Mouse (Mus musculus): Measurements from ENCODE around the gene Xkrx. TPM values are rescaled to one million over a fixed set of nuclear protein-coding genes. Genes with fewer than 3 reads are reported as not detected.

Gene Xkrx
- total and polyA plus RNA-seq, 3 experiments = 0.38 TPM; not detected in 2

GRCm38 (mm10) chrX:134102641-134103040 is 59.2 kb downstream of the Xkrx start:
- no peak overlapping the region for H3K9ac ChIP-seq (ENCODE audit: control insufficient read depth, low read depth, low read length, poor library complexity, severe bottlenecking)
- DNase-seq (ENCODE audit: low read depth, low spot score) = peak; percentile 21
- H3K79me2 ChIP-seq (ENCODE audit: control insufficient read depth, insufficient read depth, low read length, poor library complexity) = no peaks in the 10 kb centered on the region
- H3K4me1 ChIP-seq (ENCODE audit: control insufficient read depth in 1 of 2, insufficient read depth in 2 of 2, low read length in 2 of 2) = peaks cover 0 to 4% of the 10 kb centered on the region in 2 experiments; a peak in 1 of 4 replicates
- H3K27me3 ChIP-seq (ENCODE audit: control insufficient read depth in 1 of 2, insufficient read depth in 2 of 2, low read length in 2 of 2) = peaks cover 0 to 1% of the 10 kb centered on the region in 2 experiments; a peak in 1 of 4 replicates
- H3K36me3 ChIP-seq (ENCODE audit: control insufficient read depth in 1 of 2, insufficient read depth in 2 of 2, low read length in 2 of 2) = no peaks in the 10 kb centered on the region
- H3K27ac ChIP-seq (ENCODE audit: control insufficient read depth, low read depth, low read length) = no peak overlapping the region
- H3K4me3 ChIP-seq (ENCODE audit: control insufficient read depth in 1 of 2, insufficient read depth in 1 of 2, low read depth in 2 of 2, low read length in 2 of 2) = no peak overlapping the region
- no peaks in the 10 kb centered on the region for H3K9me3 ChIP-seq (replicated peaks; ENCODE audit: insufficient read depth, low read length)
- TF ChIP-seq RCOR1 (IDR thresholded peaks at IDR 0.05; ENCODE audit: low read depth, low read length) = no peak
- no peak for TF ChIP-seq POLR2A (IDR thresholded peaks at IDR 0.05; ENCODE audit: control insufficient read depth in 1 of 2, insufficient read depth in 1 of 2, low read depth in 1 of 2, low read length in 2 of 2, poor library complexity in 1 of 2)
- no peak for TF ChIP-seq CTCF (IDR thresholded peaks at IDR 0.05 in 2 of 3, conservative IDR thresholded peaks at IDR 0.05 in 1 of 3; ENCODE audit: control insufficient read depth in 1 of 3, insufficient read depth in 1 of 3, low read depth in 2 of 3, low read length in 3 of 3, poor library complexity in 1 of 3, severe bottlenecking in 1 of 3)
- TF ChIP-seq TAL1 (IDR thresholded peaks at IDR 0.05; ENCODE audit: low read length) = no peak
- no peak for TF ChIP-seq USF1 (IDR thresholded peaks at IDR 0.05; ENCODE audit: low read depth, low read length)
- TF ChIP-seq MAZ (IDR thresholded peaks at IDR 0.05; ENCODE audit: low read depth, low read length) = no peak
- no peak for TF ChIP-seq TCF12 (IDR thresholded peaks at IDR 0.05; ENCODE audit: low read depth, low read length)
- no peak for TF ChIP-seq ZNF384 (IDR thresholded peaks at IDR 0.05; ENCODE audit: low read depth, low read length)
- no peak for TF ChIP-seq NRF1 (IDR thresholded peaks at IDR 0.05; ENCODE audit: insufficient read depth, low read depth, low read length, poor library complexity, severe bottlenecking)
- no peak for TF ChIP-seq TBP (IDR thresholded peaks at IDR 0.05; ENCODE audit: low read depth, low read length)
- TF ChIP-seq ZC3H11A (IDR thresholded peaks at IDR 0.05; ENCODE audit: low read depth, low read length) = no peak
- TF ChIP-seq MEF2A (IDR thresholded peaks at IDR 0.05; ENCODE audit: extremely low read depth, insufficient replicate concordance, low read depth, low read length, poor library complexity, severe bottlenecking) = no peak
- TF ChIP-seq NELFE (IDR thresholded peaks at IDR 0.05; ENCODE audit: low read depth, low read length) = no peak
- TF ChIP-seq SIN3A (IDR thresholded peaks at IDR 0.05; ENCODE audit: low read length) = no peak
- TF ChIP-seq KAT2A (conservative IDR thresholded peaks at IDR 0.05; ENCODE audit: low read depth, low read length) = no peak

Other genes starting within 250 kb of the Xkrx start
- gene Sytl4, start 180.3 kb downstream of the Xkrx start, total RNA-seq (2012; rRNA removed) = 0.13 and 0.19 TPM in 2 replicates
- under 1 TPM in 1 of 2 experiments, not detected in 1; 0.06 TPM for gene Sytl4, start 180.3 kb downstream of the Xkrx start, polyA plus RNA-seq (2012; ENCODE audit: insufficient read depth in 1 of 2, insufficient read length in 2 of 2, low read depth in 1 of 2, low replicate concordance in 2 of 2, missing spikeins in 1 of 2)
- gene Cstf2, start 102.9 kb downstream of the Xkrx start, total RNA-seq (2012; rRNA removed) = 180 and 183 TPM in 2 replicates
- gene Cstf2, start 102.9 kb downstream of the Xkrx start, polyA plus RNA-seq (2012; ENCODE audit: insufficient read depth in 1 of 2, insufficient read length in 2 of 2, low read depth in 1 of 2, low replicate concordance in 2 of 2, missing spikeins in 1 of 2) = 100 to 1,000 TPM; 354 to 890 TPM
- gene Arl13a, start 25.4 kb upstream of the Xkrx start, total RNA-seq (2012; rRNA removed) = not detected in 2 replicates
- under 1 TPM in 1 of 2 experiments, not detected in 1; 0.25 TPM for gene Arl13a, start 25.4 kb upstream of the Xkrx start, polyA plus RNA-seq (2012; ENCODE audit: insufficient read depth in 1 of 2, insufficient read length in 2 of 2, low read depth in 1 of 2, low replicate concordance in 2 of 2, missing spikeins in 1 of 2)
- 0.27 and 0.46 TPM in 2 replicates for gene Nox1, start 59.9 kb upstream of the Xkrx start, total RNA-seq (2012; rRNA removed)
- gene Nox1, start 59.9 kb upstream of the Xkrx start, polyA plus RNA-seq (2012; ENCODE audit: insufficient read depth in 1 of 2, insufficient read length in 2 of 2, low read depth in 1 of 2, low replicate concordance in 2 of 2, missing spikeins in 1 of 2) = under 1 TPM in 1 of 2 experiments, not detected in 1; 0.60 TPM
- 19.2 and 19.8 TPM in 2 replicates for gene Trmt2b, start 114.9 kb upstream of the Xkrx start, total RNA-seq (2012; rRNA removed)
- 10 to 100 TPM in 1 of 2 experiments, not detected in 1; 36.4 TPM for gene Trmt2b, start 114.9 kb upstream of the Xkrx start, polyA plus RNA-seq (2012; ENCODE audit: insufficient read depth in 1 of 2, insufficient read length in 2 of 2, low read depth in 1 of 2, low replicate concordance in 2 of 2, missing spikeins in 1 of 2)
- gene Tmem35a, start 133.1 kb upstream of the Xkrx start, total RNA-seq (2012; rRNA removed) = not detected in 2 replicates
- not detected for gene Tmem35a, start 133.1 kb upstream of the Xkrx start, polyA plus RNA-seq (2012; ENCODE audit: insufficient read depth in 1 of 2, insufficient read length in 2 of 2, low read depth in 1 of 2, low replicate concordance in 2 of 2, missing spikeins in 1 of 2)
- 54.7 and 56.3 TPM in 2 replicates for gene Cenpi, start 146.0 kb upstream of the Xkrx start, total RNA-seq (2012; rRNA removed)
- 10 to 100 TPM in 1 of 2 experiments, not detected in 1; 50.8 TPM for gene Cenpi, start 146.0 kb upstream of the Xkrx start, polyA plus RNA-seq (2012; ENCODE audit: insufficient read depth in 1 of 2, insufficient read length in 2 of 2, low read depth in 1 of 2, low replicate concordance in 2 of 2, missing spikeins in 1 of 2)
- 0.39 and 0.49 TPM in 2 replicates for gene Drp2, start 242.5 kb upstream of the Xkrx start, total RNA-seq (2012; rRNA removed)
- 1 to 10 TPM in 1 of 2 experiments, not detected in 1; 1.6 TPM for gene Drp2, start 242.5 kb upstream of the Xkrx start, polyA plus RNA-seq (2012; ENCODE audit: insufficient read depth in 1 of 2, insufficient read length in 2 of 2, low read depth in 1 of 2, low replicate concordance in 2 of 2, missing spikeins in 1 of 2)

All from MEL (cell line).